ENCODE assay signal across 8 mouse cellular contexts in the genomic region with DNA sequence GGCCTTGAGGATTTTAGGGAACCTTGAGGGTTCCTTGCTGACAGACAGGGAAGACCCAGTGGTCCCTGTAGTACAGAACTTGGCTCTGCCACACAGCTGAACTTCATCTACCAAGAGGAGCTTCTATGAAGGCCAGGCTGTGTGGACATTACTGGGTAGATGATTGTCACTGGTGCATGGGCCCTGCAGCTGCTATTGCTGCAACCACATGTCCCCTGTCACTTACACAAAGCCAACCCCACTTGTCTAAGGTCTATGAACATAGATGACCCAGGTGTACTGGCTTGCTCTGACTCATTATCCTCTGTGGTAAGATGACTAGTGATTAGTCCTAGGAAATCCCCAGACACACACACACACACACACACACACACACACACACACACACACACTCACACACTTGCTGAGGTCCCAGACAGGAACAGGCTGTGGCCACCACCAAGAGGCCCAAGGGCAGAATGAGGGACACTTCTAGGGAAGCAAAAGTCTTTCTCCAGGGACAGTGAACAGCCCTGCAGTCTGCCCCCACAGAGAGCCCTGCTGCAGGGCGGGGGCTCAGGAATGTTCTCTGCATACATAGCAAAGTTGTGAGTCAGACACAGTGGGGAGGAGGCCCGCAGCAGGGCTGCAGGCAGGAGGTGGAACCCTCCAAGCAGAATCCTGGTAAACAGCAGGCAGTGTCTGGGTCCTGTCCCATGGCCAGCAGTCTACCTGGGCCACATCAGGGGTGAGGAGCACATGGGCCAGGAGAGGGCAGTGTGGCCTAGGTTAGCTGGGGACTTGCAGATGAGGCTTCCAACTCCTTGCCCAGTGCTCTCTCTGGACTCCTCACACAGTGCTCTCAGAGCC. TPM values are rescaled to one million over a fixed set of nuclear protein-coding genes. Genes with fewer than 3 reads are reported as not detected.
DNase-seq lines count a peak whose midpoint lies in the region; ATAC-seq and TF ChIP-seq lines count a peak whose summit lies in the region.

No protein-coding gene starts in this region.

- TF ChIP-seq POLR2A in cerebellum, adult 2 months (IDR thresholded peaks at IDR 0.05; ENCODE audit: borderline replicate concordance, insufficient read depth, low read length) = no peak

- peak; percentile 67 for TF ChIP-seq CTCF in cerebellum, adult 2 months (IDR thresholded peaks at IDR 0.05; ENCODE audit: borderline replicate concordance, insufficient read depth, low read depth, low read length)

- 68% methylated on average over 2 of the region's 2 CpGs for WGBS in cerebellum, adult 2 months
- WGBS in kidney, embryonic 16.5 days = 8% methylated on average over 2 of the region's 2 CpGs
- WGBS in lung, embryonic 16.5 days = 3% methylated on average over 2 of the region's 2 CpGs

- H3K4me3 ChIP-seq in cerebellum, adult 2 months (replicated peaks; ENCODE audit: insufficient read depth, low read depth, low read length) = no peak overlapping the region
- H3K4me3 ChIP-seq in kidney, embryonic 16.5 days (ENCODE audit: low read length) = no peak overlapping the region
- H3K4me3 ChIP-seq in lung, embryonic 16.5 days (ENCODE audit: low read length) = no peak overlapping the region

- no peaks in the 10 kb centered on the region for H3K36me3 ChIP-seq in kidney, embryonic 16.5 days (ENCODE audit: insufficient read depth, low read length)
- H3K36me3 ChIP-seq in lung, embryonic 16.5 days (ENCODE audit: control insufficient read depth, insufficient read depth, low read length) = no peaks in the 10 kb centered on the region

- no peak overlapping the region for H3K27ac ChIP-seq in cerebellum, adult 2 months (ENCODE audit: insufficient read depth, low read length)
- H3K27ac ChIP-seq in kidney, embryonic 16.5 days (ENCODE audit: low read length) = peak overlapping the region; percentile 74
- H3K27ac ChIP-seq in lung, embryonic 16.5 days (ENCODE audit: low read length) = peak overlapping the region; percentile 77

- H3K9ac ChIP-seq in kidney, embryonic 16.5 days (replicated peaks; ENCODE audit: low read length) = peak overlapping the region; percentile 2; the same call in 1 of the 2 replicates
- H3K9ac ChIP-seq in lung, embryonic 16.5 days (ENCODE audit: low read length) = 0 out of 2 replicates have a peak overlapping the region, but pooled peaks have one; percentile 29

- H3K27me3 ChIP-seq in cerebellum, adult 2 months (ENCODE audit: control insufficient read depth, insufficient read depth, low read length) = no peaks in the 10 kb centered on the region
- no peaks in the 10 kb centered on the region for H3K27me3 ChIP-seq in kidney, embryonic 16.5 days (ENCODE audit: insufficient read depth, low read length)
- no peaks in the 10 kb centered on the region for H3K27me3 ChIP-seq in lung, embryonic 16.5 days (ENCODE audit: control insufficient read depth, insufficient read depth, low read depth, low read length)

- peak; percentile 6 for DNase-seq in thymus, postnatal 25 days
- DNase-seq in thymus, postnatal 36 days = no peak
- peak; percentile 58 to 67 for DNase-seq in cerebellum, adult 2 months
- DNase-seq in heart, adult 8-10 months (ENCODE audit: low spot score) = peak; percentile 57
- DNase-seq in urinary bladder, postnatal 14 days (ENCODE audit: low spot score) = peak; percentile 82
- DNase-seq in layer of hippocampus, adult 11-12 months (ENCODE audit: low spot score) = no peak

- no peaks in the 10 kb centered on the region for H3K9me3 ChIP-seq in kidney, embryonic 16.5 days (ENCODE audit: low read length)
- H3K9me3 ChIP-seq in lung, embryonic 16.5 days (ENCODE audit: control insufficient read depth, low read length) = no peaks in the 10 kb centered on the region

- H3K4me2 ChIP-seq in kidney, embryonic 16.5 days (replicated peaks; ENCODE audit: low read depth, low read length) = no peak overlapping the region
- H3K4me2 ChIP-seq in lung, embryonic 16.5 days (ENCODE audit: low read depth, low read length) = no peak overlapping the region

- peak; percentile 89 for ATAC-seq in kidney, embryonic 16.5 days (ENCODE audit: low FRiP score, low TSS enrichment)
- peak; percentile 95 for ATAC-seq in lung, embryonic 16.5 days (ENCODE audit: low read depth)

- peaks cover 5% of the 10 kb centered on the region; the same call in 1 of the 2 replicates for H3K4me1 ChIP-seq in cerebellum, adult 2 months (ENCODE audit: control insufficient read depth, insufficient read depth, low read length)
- peaks cover 16% of the 10 kb centered on the region for H3K4me1 ChIP-seq in kidney, embryonic 16.5 days (ENCODE audit: insufficient read depth, low read length)
- peaks cover 14% of the 10 kb centered on the region for H3K4me1 ChIP-seq in lung, embryonic 16.5 days (replicated peaks; ENCODE audit: control insufficient read depth, insufficient read depth, low read length)

RNA-seq across cellular contexts. Expression of a gene that starts 14.1 kb away (rescaled TPM):
- 11.3 and 13.6 TPM in 2 replicates for polyA plus RNA-seq in cerebellum, adult 2 months (2012; rRNA removed)
- 1 to 10 TPM in 1 of 4 experiments, not detected in 3; 1.1 TPM for total RNA-seq in heart, adult 8-10 months (2022)
- polyA plus RNA-seq in kidney, embryonic 16.5 days (2015; fragmentation: Nextera tagmentation; extraction: Ambion mirVana) = 0.27 and 0.30 TPM in 2 replicates
- polyA plus RNA-seq in lung, embryonic 16.5 days (2015; fragmentation: Nextera tagmentation; extraction: Ambion mirVana) = 0.43 TPM in 1 of 2 replicates, not detected in the other

Comparison
In these comparisons a context has a peak if more than half of its experiments do, and no peak if none do; other contexts are left out.
1. DNase-seq: peak in thymus, postnatal 25 days (single experiment), cerebellum, adult 2 months (2 of 2), heart, adult 8-10 months (single experiment) and urinary bladder, postnatal 14 days (single experiment); none in thymus, postnatal 36 days (0 of 2) and layer of hippocampus, adult 11-12 months (single experiment).